Mouse (Mus musculus) spleen, postnatal 14 days (tissue): ENCODE measurements around the gene Pld1.

ENCODE experiments used
- DNase-seq, 2 experiments: peaks; one replicate each; pipeline ENCODE4 v3.0.0; 2021 to 2022; ENCODE audit warnings: low spot score in 2 of 2

Pld1 gene

DNA sequence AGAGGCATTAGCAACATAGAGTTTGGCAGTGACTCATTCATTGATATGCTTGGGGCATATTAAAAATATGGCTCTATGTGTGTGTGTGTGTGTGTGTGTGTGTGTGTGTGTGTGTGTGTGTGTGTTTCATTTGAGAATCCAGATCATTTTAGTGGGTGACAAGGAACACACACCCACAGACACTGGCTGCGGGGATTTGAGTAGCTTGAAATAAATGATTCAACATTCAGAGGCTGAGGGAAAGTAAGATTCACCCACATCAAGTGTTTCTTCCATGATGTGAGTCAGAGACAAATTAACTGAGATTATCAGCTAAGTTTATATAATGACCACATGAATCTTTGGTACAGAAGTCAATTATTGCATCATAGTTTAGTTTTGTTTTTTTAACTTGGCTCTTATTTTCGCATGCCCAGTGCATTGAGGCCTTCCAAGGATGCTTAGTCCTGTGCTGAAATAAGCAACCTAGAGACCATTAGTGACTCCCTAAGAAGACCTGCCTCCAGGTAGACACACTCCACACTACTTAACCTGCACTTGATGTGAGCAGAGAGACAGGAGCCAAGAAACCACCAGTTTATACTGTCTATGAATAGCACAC lies 211.3 kb downstream of the Pld1 start:
- DNase-seq, result no peak

DNA sequence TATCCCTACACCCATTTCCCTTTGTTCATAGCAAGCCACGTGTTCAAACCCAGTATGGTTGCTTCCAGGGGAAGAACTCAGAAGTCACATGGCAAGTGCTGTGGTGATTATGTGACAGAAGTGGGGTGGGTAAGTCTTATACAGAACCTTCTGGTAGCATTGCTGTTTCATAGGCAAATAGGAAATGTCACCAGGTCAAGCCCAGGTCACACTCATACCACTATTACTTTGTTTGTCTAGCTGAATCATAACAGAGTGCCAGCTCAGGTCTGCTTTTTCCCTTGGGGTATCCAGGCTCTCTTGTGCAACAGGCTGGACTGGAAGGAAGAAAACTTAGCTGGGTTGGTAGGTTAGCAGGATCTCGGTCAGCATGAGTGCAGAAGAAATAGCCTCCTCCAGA lies 219.5 kb downstream of the Pld1 start:
- no peak for DNase-seq

DNA sequence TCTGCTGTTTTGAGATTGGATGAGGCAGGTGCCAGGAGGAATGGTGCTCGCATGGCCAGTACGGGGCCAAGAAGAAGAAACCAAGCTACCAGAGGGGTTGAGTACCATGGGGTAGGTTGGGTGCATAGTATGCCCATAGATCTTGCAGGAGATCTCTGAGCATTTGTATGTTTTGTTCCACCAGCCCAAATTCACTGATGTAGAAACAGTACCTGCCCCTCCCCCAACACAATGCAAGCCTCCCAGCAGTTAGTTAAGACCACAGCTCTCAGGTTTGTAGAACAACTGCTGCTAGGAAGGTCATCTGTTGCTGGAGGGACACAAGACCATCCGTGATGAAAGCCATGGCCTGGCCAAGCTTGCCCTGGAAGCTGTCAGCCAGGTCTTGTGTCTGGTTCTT lies 220.4 kb downstream of the Pld1 start:
- DNase-seq, result no peak

DNA sequence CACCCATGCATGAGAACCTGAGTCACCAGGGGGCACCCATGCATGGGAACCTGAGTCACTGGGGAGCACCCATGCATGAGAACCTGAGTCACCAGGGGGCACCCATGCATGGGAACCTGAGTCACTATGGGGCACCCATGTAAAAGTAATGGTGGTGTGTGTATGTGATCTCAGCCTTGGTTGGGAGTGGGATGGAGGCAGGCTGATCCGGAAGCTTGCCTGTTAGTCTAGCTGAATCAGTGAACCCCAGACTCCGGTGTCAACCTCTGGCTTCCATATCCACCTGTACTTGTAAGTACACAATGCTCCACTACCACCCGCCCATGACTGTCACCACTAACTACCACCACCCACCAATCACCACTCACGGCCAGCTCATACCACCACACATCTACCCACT lies 223.9 kb downstream of the Pld1 start:
- no peak for DNase-seq

DNA sequence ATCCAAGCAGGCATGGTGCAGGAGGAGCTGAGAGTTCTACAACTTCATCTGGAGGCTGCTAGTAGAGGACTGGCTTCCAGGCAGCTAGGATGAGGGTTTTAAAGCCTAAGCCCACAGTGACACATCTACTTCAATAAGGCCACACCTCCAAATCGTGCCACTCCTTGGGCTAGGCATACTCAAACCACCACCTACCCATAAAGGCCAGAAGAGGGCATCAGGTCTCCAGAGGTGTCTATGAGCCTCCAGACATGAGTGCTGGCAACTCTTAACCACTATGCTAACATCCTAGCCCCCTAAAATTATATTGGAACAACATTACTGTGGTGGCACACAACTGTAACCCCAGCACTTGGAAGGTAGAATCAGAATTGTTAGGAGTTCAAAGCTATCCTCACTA lies 226.2 kb downstream of the Pld1 start:
- no peak for DNase-seq

DNA sequence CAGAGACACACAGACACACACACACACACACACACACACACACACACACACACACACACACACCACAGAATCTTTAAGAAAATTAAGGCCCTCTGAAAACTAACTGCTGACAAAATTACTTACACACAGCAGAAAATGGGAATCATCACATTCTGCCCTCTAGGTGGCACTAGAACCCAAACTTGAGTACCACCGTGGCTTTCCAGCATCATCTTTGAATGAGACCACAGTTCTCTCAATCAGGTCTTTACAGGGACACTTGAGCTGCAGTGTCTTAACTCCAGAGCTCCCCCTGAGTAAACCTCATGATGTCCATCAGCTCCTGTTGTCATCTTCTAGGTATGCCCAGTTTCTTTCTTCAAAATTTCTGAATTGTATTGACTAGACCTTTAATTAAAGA lies 227.1 kb downstream of the Pld1 start:
- DNase-seq, result peak in 1 of 2 experiments; percentile 9

DNA sequence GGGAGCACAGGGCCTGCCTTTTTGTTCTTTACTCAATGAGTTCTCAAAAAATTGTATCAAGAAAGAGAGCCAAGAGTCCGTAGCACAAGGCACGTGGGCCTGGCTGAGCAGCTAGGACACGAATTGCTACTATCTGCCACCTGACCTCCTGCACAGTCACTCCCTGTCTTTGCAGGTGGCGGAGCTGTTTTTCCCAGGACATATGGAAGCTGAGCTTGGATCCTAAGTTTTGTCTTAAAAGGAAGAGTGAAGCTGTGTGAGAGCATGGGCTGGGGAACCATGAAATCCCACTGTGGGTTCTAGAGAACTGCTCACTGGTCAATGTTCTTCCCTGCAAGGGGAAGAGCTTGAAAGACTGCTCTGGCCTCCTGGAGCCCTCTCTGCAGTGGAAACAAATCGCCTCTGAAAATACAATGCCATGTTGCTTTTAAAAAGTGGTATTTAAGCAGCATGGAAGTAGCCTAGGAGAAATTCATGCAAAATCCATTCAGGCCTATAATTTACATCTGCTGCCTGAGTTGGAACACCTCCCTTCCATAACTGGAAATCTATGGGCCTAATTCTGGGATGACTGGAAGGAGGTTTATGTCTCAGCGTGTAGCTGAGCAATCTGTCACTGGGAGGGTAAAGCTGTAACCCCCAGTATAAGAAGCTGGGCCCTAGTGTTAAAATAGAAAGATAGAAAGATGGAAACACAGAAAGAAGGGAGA lies 229.5 kb downstream of the Pld1 start:
- DNase-seq, result no peak

DNA sequence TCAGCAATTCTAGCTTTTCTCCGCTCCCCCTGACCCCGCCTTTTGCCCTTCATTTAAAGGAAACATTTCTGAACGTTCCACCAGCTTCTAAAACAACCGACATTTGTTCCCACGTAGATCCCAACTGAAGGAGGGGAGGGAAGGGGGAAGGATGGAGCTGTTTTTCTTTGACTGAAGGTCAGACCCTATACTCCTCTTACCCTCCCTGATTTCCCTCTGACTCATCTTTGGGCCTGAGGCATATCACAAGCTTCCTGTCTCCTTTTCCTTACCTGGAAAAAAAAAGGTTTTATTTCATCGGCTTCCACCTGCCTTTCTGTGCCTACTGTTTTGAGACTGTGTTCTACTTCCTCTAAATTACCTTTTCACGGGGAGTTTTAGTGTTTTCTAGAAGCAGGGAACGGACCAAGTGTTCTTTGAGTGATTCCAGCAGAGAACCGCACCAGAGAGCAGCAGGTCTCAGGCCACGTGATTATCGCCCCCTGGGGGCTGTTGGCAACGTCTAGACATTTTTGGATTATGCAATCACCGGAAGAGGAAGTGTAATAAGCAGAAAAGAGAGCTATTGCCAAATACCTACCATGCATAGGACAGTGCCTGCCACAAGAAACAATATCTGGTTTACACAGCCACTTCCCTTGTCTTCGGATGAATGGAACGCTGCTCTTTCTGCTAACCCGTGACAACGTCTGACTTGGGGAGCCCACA lies 232.6 kb downstream of the Pld1 start:
- DNase-seq, result peak in 1 of 2 experiments; percentile 10

DNA sequence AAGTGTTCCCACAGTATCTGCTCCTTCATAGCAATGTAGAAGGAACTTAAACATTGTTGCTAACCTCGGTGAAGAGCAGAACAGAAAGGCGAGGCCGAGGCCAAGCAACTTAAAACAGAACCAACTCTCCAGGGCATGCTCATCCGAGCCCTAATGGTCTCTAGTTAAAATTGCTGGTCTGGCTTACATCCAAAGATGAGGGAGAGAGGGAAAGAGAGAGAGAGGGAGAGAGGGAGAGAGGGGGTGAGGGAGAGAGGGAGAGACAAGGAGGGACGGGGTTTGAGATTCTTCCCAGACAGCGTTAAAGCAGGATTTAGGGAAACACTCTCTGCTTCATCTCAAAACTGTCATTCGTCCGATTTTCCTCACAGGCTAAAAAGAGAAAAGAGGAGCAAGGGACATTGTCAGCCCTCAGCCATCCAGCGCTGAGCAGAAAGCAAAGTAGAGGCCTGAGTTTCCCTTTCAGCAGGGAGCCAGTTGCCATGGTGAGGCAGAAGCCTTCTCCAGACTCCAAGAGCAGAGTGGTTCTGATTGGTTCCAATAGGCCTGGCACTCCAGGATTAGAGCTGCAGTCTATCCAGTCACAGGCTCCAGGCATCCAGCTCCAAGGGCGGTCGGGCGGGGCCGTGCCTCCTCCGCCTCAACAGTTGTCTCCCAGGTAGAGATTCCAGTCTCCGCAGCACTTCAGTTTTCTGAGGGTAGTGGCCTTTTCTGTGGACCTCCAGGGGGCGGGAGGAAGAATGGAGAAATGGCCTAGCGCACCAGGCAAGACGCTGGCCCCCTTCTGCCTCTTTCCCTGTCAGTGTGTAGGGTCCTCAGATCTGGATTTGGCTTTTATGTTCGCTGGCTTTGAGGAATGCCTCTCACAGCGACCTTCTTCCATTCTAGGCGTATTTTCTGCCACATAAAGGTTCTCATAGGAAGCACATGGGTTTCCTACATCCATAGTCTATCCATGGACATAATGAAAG lies 237.8 kb downstream of the Pld1 start:
- no peak for DNase-seq

DNA sequence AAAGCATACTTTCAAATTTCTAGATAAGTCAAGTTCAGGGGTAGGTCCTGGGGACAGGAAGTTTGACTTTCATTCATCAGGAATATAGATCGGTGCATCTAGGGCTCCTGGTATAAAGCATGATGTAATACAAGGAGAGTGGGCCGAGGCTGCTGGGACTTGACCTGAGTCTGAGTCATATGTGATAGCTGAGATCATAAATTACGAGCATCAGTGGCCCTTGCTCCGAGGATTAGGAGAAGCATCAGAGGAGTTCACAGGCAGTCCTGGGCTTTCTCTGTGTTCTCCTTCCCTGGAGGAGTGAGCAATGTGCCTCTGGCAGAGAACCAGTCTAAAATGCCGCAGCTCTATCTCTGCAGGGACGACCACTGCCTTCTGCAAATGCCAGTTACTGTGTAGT lies 239.8 kb downstream of the Pld1 start:
- DNase-seq, result no peak
